Mouse (Mus musculus): Measurements from ENCODE around the gene Nectin1. TPM values are rescaled to one million over a fixed set of nuclear protein-coding genes. Genes with fewer than 3 reads are reported as not detected.

Nectin1 gene
- polyA plus RNA-seq, 1 experiment, result 25.7 TPM

DNA sequence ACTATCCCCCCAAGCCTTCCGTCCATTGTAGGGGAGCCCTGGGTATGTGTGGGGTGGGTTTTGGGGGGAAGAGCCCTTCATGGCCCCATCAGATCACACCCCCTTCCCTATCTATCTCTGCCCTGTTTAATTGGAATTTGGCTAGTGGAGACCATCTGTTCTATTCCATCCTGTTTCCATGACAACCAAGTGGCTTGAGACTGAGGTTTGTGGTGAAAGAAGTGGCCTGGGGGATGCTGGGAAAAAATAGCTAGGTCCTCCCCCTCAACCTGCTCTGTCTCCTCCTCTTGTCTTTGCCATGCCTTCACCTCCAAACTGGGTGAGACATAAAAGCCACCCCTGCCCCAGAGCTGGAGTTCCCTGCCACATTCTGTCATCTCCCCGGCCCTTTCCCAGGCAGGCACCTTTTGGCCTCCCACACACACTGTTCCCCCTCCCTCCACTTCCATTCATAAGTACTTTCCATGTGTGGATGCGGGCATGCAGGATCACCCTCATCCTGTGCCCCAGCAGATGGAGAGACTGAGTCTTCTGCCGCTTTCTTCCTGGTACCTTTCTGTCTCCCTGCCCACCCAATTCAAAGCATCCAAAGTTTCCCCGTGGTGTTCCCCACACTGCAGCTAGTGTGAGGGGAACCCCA, 17.5 kb downstream of the Nectin1 start:
- DNase-seq (ENCODE audit: extremely low spot score in 1 of 2, low spot score in 1 of 2), result peak; percentile 30 to 65

DNA sequence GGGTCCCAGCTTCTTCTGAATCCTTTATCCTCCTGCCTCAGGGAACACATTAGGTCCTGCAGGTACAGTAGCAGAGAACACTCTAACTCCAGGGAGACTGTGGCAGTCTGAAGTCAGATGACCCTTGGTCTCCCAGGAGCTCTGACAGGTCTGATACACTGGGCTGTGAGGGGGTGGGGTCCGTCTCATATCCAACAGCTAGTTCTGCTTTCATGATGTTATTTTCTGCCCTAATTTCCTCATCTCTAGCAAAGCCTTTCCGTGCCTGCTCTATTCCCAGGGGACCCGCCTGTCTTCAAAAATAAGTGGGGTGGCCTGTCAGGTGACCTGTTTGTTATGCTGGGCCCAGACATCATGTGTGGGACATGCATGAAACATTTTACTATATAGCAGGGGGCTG, 18.2 kb downstream of the Nectin1 start:
- DNase-seq (ENCODE audit: extremely low spot score in 1 of 2, low spot score in 1 of 2), result no peak

DNA sequence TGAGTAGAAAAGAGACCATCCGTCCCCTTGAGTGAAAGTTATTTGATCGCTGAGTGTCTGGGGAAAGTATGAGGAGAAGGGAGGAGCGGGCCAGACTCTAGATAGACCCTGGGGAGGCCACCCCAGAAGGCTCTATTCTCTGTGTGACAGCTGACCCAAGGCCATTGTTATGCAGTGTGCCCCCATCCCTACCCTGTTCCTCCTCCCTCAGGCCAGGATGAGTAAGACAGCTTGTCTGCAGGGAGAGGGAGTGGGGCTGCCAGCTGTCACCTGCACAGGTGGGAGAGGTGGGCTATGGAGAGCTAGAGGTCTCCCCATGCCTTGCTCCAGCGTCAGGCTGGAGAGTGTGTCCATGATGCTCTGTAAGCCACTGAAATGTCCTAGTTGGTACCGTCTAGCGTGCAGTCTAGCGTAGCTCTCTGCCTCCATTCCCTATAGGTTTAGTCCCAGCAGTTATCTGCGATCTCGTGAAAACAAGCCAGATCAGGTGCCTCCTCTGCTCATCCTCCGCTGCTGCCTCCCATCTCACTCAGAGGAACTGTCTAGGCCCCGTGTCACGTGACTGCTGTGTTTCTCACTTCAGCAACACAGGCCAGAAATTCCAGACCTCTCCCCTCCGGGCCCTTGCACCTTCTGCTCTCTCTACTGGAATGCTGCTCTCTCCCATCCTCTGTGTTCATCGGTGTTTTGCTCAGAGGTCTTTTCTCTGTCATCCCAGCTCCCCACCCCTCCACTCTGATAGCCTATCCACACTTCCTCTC, 21.8 kb downstream of the Nectin1 start:
- no peak for DNase-seq (ENCODE audit: extremely low spot score in 1 of 2, low spot score in 1 of 2)

DNA sequence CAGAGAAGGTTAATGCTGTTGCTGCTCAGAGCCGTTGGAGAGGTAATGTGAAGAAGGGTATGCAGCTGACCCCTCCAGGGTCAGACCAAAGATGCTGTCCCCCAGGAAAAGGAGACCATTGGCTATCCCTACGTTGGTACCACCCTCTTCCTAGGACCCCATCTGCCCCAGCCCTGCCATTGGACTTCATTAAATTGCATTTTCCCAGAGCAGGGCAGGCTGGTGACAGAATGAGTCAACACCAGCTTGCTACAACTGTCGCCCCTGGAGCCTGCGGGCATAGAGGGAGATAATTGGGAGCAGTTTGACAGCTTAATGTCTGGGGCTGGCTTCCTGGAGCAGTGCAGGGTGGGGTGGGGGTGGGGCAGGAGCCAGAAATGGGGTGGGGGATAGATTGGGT, 25.0 kb downstream of the Nectin1 start:
- no peak for DNase-seq (ENCODE audit: extremely low spot score in 1 of 2, low spot score in 1 of 2)

DNA sequence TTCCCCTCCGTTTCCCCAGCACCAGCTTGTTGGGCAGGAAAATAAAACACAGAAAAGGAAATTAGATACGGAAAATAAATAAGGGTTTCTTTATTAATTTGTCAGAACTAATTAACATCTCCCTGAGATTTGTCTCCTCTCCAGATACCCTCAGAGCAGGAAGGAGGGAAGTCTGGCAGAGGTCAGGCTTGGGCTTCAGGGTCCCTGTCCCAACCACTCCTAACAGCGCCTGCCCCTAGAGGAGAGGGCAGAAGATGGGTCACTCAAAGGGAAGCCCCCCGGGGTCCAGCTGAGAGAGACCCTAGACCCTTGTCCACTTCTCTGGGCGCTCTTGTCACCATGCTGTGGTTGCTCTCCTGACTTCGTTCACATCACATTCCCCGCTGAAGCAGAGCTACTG, 25.4 kb downstream of the Nectin1 start:
- no peak for DNase-seq (ENCODE audit: extremely low spot score in 1 of 2, low spot score in 1 of 2)

DNA sequence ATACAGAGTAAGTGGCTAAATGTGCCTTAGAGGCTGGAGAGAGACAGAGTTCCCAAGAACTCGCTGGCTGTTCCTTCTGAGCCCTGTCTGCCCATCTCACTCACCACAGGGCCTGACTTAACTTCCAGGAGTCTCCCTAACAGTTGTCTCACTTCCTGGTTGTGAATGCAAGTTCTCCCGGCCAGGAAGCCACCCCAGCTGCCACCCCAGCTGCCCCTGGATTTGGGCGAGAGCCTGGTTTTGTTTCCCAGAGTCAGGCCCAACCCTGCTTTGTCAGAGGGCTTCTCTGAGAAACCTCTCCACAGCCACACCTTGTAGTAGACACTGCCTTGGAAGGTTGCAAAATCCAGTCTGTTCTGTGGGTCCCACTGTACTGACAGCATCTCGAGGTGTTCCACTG, 26.2 kb downstream of the Nectin1 start:
- DNase-seq (ENCODE audit: extremely low spot score in 1 of 2, low spot score in 1 of 2), result no peak

DNA sequence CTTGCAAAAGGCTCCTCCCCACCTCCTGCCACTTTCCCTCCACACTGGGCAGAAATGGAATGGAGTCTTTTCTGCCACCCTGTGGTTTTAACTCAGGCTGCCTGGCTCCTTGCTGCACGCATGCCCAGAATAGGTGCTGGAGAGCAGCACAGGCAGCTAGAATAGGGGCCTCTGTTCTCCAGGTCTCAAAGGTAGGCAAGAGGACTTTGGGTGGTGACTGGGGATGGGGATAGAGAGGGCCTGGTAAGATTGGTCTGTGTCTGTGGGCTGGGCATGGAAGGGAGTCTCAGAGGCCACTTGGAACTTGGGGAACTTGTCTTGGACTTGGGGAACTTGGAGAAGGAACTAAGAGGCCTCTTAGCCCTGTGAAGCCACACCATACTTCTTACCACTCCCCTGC, 27.3 kb downstream of the Nectin1 start:
- no peak for DNase-seq (ENCODE audit: extremely low spot score in 1 of 2, low spot score in 1 of 2)

DNA sequence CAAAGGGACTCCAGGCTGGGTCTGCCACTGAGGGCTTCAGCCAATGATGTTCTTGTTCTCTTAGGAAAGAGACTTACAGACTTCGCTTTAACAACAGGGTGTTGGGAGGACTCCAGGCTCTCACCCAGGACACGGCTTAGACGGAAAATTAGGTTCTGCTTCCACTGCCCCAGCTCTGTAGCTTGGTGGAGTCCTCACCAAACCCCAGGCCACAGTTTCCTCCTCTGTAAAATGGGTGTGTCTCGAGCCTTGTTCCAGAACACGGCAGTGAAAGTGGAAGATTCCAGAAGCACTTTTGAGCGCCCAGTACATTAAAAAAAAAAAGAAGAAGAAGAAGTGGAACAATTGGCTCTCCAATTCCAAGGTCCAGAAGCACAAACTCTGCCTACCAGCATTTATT, 28.7 kb downstream of the Nectin1 start:
- no peak for DNase-seq (ENCODE audit: extremely low spot score in 1 of 2, low spot score in 1 of 2)

DNA sequence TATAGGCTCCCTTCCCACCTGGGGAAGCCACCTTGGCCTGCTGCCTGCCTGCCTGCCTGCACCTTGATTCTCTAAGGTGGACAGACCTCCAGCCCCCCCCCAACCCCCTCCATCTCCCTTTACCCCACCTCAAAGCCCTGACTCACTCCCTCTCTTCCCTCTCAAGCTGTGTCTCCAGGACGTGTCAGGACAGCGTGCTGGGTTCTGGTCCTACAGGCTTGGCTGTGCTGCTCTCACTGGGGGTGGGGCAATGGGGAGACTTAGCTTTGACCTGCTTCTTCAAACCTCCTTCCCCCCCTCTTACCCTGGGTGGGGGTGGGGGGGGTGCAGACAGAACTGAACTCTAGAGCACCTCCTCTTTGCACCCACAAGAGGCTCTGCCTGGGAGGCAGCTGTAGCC, 29.7 kb downstream of the Nectin1 start:
- no peak for DNase-seq (ENCODE audit: extremely low spot score in 1 of 2, low spot score in 1 of 2)

DNA sequence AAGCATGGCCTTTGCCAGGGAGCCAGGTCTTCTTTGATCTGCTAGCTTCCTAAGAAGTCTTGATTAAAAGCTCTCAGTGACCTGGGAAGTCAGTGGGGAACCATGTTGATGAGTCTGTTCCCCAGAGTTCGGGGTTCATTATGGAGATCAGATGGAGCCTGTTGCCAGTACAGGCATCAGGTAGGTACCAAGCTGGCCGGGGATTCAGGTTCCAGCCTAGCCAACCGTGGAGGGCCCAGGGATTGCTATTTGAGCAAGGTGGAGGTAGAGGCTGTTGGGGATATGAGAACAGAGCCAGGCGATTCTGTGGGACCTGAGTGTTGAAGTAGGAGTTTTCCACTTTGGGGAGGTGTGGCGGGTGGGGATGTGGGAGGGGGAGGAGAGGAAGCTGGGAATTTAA, 30.6 kb downstream of the Nectin1 start:
- DNase-seq (ENCODE audit: extremely low spot score in 1 of 2, low spot score in 1 of 2), result no peak

DNA sequence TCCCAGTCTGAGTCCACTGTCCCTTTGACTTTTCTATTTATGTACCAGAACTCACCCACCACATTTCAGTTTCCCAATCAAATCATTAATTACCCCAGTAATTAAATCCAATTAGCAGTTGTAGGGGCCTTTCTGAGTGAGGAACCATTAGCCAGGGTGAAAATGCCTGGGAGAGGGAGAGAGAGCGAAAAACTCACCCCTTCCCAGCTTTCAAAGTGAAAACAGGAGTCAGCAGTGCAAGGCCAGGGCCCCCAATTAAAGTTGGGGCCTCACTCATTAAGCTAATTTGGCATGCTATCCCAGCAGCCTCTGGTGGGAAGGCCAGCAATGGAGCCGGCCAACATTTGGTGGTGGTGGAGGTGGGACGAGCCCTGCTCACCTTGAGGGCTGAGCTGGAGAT, 32.4 kb downstream of the Nectin1 start:
- no peak for DNase-seq (ENCODE audit: extremely low spot score in 1 of 2, low spot score in 1 of 2)

DNA sequence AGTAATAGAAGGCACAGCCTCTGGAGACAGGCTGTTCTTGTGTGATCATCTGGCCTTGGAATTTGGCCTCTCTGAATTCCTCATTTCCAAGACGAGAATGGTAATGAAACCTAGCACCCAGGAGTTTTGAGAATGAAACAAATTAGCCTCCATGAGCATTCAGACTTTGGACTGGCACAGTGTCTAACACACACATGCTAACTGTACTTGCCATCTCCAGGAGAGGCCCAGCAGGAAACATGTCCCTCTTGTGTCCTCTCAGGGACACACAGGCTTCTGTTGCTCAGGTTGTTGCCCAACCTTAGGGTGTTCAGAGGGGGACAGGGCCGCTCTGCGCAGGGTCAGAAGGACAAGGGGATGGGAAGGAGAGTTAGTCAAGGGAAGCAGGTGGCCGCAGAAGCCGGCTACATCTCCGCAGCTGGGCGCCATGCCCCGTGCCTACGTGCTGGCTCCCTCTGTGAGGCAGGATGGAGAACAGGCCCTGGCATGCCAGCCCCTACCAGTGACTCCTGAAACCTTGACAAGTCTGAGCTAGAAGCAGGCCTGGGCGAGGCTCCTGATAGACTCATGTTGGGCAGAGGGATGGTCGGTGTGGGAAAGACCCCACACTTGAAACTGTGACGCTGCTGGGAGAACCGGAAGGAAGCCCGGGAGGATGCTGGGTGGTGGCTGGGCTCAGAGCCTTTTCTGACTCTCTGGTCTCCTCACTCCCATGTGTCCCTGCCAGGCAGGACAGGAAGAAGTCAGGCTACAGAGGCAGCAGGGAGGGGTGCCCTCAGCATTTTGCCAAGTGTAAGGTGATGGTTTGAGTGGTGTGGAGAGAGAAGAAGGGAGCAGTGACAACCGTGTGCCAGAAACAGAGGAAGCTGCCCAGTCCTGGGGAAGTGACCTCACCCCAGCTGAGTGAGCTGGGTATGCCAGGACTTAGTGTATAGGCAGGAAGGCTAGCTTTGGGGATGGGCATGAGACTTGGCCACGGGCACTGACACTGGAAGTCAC, 33.9 kb downstream of the Nectin1 start:
- no peak for DNase-seq (ENCODE audit: extremely low spot score in 1 of 2, low spot score in 1 of 2)

DNA sequence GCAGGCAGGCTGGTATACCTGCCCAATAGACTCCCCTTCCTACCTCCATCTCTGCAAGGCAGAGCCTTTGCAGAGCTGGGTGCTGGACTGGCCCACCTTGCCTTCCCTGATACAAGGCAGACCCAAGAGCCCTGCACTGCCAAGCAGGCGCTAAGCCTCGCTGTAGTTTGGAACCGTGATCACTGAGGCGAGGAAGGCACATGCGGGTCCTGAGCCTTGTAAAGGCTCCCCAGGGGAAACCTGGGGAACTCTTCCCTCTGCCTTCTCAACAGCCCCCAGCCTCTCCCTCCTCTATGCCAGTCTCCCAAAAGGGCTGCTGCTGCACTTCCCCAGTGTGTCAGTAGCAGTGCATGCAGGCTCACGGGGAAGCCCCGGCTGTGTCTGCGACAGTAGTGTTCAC, 37.1 kb downstream of the Nectin1 start:
- no peak for DNase-seq (ENCODE audit: extremely low spot score in 1 of 2, low spot score in 1 of 2)

DNA sequence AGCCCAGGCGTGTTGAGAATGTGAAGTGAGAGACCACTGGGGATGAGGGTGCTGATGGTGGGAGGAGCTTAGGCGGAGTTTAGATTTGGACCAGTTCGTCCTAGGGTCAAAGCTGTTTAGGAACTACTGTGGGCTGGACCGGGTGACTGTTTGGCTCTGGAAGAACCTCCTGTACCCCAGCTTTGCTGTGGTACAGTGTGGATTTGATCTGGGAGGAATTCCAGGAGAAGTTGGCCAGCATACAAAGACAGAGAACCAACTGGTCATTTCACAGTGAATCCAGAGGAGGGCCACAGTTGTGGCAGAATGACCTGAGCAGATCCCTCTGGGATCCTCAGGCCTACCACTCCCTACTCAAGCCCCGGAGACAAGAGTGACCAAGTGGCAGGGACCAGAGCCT, 38.6 kb downstream of the Nectin1 start:
- no peak for DNase-seq (ENCODE audit: extremely low spot score in 1 of 2, low spot score in 1 of 2)

DNA sequence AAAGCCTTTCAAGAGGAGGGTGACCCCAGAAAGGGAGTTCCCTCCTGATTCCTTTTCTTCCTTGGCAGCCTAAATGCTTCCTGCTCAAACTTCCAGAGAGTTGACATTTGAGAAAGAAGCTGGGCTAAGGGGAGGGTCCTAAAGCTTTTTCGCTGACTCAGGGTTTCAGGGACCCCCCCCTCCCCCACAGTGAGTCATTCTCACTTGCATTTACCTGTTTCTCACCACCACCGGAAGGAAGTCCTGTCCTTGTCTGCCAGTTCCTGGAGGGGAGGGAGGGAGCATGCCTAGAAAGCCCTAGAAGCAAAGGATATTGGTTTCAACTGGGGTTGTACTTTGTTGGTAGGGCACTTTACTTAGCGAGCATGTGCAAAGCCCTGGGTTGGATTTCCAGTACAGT, 40.2 kb downstream of the Nectin1 start:
- DNase-seq (ENCODE audit: extremely low spot score in 1 of 2, low spot score in 1 of 2), result no peak

DNA sequence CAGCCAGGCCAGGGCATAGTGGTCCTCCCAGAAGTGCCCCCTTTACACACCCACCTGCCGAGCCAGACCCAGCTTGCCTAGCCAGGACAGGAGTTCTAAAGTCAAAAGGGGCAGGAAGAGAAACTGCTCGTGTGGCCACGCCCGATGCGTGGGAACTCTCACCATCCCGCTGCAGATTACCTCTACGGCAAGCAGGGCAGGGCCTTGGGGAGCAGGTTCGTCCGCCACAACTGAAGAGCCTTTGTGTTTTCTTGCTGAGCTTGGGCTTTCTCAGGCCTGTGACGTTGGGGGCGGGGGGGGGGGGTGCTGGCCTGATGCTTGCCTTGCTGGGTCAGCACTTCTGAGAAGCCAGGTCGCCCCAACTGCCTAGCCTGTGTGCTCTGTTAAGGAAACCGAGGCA, 41.1 kb downstream of the Nectin1 start:
- DNase-seq (ENCODE audit: extremely low spot score in 1 of 2, low spot score in 1 of 2), result no peak

DNA sequence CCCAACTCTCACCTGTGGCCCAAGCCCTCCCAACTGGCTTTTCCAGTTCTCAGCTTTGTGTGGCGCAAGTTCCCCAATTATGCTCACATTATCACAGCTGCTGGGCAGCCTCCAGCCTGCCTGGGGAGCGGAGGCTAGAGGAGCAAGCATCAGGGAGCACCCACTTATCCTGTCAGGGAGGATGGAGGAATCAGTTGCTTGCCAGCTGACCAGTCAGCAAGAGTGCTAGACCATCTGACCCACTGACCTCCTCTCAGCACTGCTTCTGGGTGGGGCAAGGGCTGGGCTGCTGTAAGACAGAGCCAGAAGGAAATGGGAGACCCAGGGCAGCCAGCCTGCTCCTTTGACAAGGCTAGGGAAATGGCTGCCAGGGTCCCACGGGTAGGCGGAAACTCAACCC, 43.8 kb downstream of the Nectin1 start:
- no peak for DNase-seq (ENCODE audit: extremely low spot score in 1 of 2, low spot score in 1 of 2)

DNA sequence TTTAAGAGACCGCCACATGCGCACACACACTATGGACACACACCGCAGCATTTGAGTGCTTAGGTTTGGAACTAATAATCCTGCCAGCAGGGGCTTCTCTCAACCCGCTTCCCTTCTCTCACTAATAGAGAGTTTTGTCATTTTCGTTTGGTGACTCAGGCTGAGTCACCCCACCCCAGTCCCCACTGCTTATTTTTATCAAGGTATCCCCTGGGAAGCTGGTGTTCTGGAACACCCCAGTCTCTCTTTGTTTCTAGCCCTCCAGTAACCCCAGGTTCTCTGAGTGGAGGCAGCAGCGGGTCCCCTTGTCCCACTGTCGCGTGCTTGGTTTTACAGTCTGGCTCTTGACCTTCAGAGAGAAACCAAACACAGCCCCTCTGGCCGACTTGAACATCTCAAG, 48.9 kb downstream of the Nectin1 start:
- DNase-seq (ENCODE audit: extremely low spot score in 1 of 2, low spot score in 1 of 2), result no peak

DNA sequence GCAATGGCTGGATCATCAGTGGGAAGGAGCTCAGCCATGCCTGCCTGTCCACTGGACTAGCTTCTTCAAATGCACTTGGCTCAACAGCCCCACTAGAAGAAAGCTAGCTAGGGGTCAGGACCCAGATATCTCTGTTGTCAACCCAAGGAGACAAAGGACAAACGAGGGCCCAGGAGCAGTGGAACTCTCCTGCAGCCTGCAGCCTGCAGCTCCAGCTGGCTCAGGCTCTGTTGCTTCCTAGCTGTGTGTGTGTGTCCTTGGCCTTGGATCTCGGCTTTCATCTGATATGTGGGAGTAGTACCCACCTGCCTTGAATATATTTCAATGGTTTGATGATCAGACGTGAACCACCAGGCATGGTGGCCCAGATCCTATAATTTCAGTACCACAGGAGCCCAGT, 49.6 kb downstream of the Nectin1 start:
- no peak for DNase-seq (ENCODE audit: extremely low spot score in 1 of 2, low spot score in 1 of 2)

DNA sequence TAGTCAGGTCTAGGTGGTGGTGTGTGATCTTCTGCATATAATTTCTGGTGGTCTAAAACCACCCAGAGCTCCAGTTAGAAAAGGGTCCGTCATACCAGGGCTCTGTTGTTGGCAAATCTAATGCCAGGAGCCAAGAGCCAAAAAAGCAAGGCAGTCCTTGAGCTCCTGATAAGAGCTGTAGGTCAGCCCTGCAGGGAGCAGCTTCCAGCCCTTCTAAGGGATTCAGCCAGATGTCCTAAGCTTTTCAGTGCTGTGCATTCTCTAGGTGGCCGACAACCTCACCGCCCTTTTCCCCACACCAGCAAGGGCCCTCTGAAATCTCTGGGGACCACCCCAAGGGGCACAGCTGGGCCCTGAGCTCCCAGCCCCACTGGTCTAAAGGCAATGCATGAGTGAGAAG, 52.2 kb downstream of the Nectin1 start:
- no peak for DNase-seq (ENCODE audit: extremely low spot score in 1 of 2, low spot score in 1 of 2)

All from frontal cortex, adult 2 months (tissue).